Mouse (Mus musculus) cerebellum, adult 2 months (tissue): ENCODE measurements at regions not wholly inside any gene's neighbourhood (a gene's known extent, or its start where the extent isn't known, plus 50 kb on each side); places are given as distances from the start of the nearest gene placed in this dataset.

Experiments used
- DNase-seq, 2 experiments: peaks; one replicate each; pipeline ENCODE4 v3.0.0; 2021
- H3K27ac ChIP-seq: fragments of 200-500 bp; 2 replicates; pipeline ENCODE4 v1.5.1; 2012; ENCODE audit warnings: low read length, control low read depth, inconsistent platforms; ENCODE audit not compliant: insufficient read depth
- H3K27me3 ChIP-seq: fragments of 200-500 bp; 2 replicates; pipeline ENCODE4 v1.6.1; 2012; ENCODE audit warnings: inconsistent platforms, mild to moderate bottlenecking, low read length, moderate library complexity; ENCODE audit not compliant: control insufficient read depth, insufficient read depth
- H3K4me1 ChIP-seq: fragments of 200-500 bp; 2 replicates; pipeline ENCODE4 v1.6.1; 2011; ENCODE audit warnings: low read length; ENCODE audit not compliant: control insufficient read depth, insufficient read depth
- H3K4me3 ChIP-seq: fragments of 200-500 bp; replicated peaks from 2 replicates; pipeline ENCODE3; 2011; ENCODE audit warnings: mild to moderate bottlenecking, low read depth, low read length, control low read depth; ENCODE audit not compliant: insufficient read depth
- CTCF ChIP-seq: fragments of 200-500 bp; IDR thresholded peaks from 2 replicates; pipeline ENCODE4 v1.5.1; 2011; ENCODE audit warnings: low read depth, mild to moderate bottlenecking, control low read depth, low read length, moderate library complexity, borderline replicate concordance; ENCODE audit not compliant: insufficient read depth
- POLR2A ChIP-seq: fragments of 200-500 bp; IDR thresholded peaks from 2 replicates; pipeline ENCODE4 v1.6.1; 2011; ENCODE audit warnings: low read length, control low read depth, borderline replicate concordance; ENCODE audit not compliant: insufficient read depth
- WGBS: fragments of 180-500 bp; shearing (Covaris S2); methylation state at CpG from one replicate; pipeline ENCODE4 v1.1.7; 2018; 5-methylcytosine and 5-hydroxymethylcytosine counted together

DNA sequence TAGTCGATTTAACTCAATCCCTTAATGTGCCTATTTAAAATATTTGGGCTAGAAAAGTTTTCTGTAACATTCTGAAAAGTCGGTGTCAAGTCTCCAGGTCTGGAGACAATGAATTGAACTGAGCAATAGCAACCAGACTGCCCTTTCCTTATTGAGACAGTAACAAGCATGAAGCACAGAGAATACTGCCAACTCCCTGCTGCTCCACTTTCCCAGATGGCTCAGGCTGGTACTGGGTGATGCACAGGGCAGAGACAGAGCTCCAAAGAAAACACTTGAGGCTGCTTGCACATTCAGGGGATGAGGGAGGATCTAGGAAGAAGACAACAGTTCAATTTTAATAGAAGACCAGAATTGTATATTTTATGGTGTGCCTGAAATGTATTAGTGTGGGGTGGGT lies 87.7 kb upstream of the Sorcs1 start:
- H3K4me1 ChIP-seq, result no peaks in the 10 kb centered on the region
- no peak overlapping the region for H3K4me3 ChIP-seq
- no peak overlapping the region for H3K27ac ChIP-seq
- no peaks in the 10 kb centered on the region for H3K27me3 ChIP-seq
- TF ChIP-seq CTCF, result no peak
- no peak for TF ChIP-seq POLR2A
- 10% methylated on average over 2 of the region's 2 CpGs for WGBS
- DNase-seq, result peak; percentile 10 to 41
